Mouse (Mus musculus): Measurements from ENCODE around the gene Ehd3. TPM values are rescaled to one million over a fixed set of nuclear protein-coding genes. Genes with fewer than 3 reads are reported as not detected.

The Ehd3 gene
- total RNA-seq, 2 experiments from 2014 or later: 73.5 to 89.4 TPM

DNA sequence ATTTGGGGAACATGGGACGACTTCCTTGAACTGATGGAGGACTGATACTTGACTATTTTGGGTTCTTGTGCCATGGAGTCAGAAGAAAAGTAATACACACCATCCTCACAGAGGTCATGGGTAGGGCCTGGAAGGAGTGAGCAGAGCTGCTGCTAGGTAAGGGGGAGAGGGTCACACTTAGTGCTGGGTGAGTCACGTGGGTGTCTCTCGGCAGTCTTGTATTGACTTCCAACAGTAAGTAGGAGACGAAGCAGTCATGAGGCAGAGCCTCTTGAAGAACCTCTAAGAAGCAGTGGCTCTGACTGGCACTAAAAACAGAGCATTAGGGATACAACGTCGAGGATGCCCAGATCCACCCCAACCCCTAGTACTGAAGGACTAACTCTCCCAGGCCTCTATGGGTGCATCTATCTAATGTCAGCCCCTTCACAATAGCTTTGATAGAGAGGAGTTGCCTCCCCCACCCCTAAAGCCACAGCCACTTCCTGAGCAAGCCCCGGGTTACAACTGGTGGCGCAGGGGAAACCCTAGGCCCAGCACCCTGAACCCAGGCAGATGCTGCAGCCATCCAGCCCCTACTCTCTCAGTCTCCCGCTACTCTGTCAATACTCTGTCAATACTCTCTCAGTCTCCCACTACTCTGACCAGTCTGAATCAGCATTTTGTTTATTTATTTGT lies 65.2 kb downstream of the Ehd3 start:
- intact Hi-C loops (cut with DNase I): no loop called here
- TF ChIP-seq CTCF (IDR thresholded peaks at IDR 0.05): no peak
- Histone ChIP-seq H3K27ac (no peak overlapping the region), H3K4me3 (no peak overlapping the region)
- no peak for DNase-seq (ENCODE audit: extremely low spot score in 1 of 2, low spot score in 2 of 2)

DNA sequence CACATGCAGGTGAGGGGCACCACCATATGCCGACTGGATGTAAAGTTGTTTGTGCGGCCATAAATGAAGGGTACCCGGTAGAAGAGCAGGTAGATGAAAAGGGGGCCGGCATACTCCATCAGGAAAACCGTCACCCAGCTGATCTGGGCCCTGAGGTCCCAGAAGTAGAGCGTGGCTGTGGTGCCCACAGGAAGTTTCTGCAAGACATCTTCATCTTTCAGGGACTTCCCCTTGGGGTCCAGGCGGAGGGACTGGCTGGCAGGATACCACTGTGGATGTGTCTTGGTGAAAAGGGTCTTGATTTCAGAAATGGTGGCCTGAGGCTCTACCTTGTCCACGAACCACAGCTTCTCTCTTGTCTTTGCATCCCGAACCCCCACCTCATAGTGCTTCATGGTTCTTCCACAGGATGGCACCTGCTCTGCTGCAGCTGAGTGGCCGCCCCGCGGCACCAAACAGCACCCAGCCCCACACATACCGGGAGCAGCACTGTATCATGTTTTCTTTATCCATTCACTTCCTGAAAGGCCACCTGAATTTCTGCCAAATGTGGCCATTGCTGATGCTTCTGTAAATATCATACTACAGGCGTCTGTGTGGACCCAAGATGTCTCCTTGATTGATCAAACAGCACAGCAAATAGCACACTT lies 67.1 kb downstream of the Ehd3 start:
- no peak for TF ChIP-seq CTCF (IDR thresholded peaks at IDR 0.05)
- DNase-seq (ENCODE audit: extremely low spot score in 1 of 2, low spot score in 2 of 2): no peak
- intact Hi-C loops (cut with DNase I): no loop called here

DNA sequence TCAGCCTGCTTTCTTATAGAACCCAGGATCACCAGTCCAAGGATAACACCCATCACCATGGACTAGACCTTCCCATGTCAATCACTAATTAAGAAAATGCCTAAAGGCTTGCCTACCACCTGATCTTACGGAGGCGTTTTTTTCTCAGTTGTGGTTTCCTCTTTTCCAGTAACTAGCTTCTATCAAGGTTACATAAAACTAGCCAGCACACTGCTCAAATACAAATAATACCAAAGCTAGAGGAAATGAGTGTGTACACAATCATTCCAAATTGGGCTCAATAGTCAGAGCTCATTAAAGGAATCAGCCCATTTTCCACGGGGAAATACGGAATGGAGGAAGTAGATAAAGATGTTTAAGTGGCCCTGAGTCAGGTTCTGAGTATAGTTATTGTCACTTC lies 71.3 kb downstream of the Ehd3 start:
- Histone ChIP-seq H3K27ac (no peak overlapping the region), H3K4me3 (no peak overlapping the region)
- DNase-seq (ENCODE audit: extremely low spot score in 1 of 2, low spot score in 2 of 2): no peak
- TF ChIP-seq CTCF (IDR thresholded peaks at IDR 0.05): no peak
- intact Hi-C loops (cut with DNase I): no loop called here

More for the DNA sequence above, 67.1 kb downstream of the Ehd3 start:
- Histone ChIP-seq H3K27ac (no peak overlapping the region), H3K4me3 (no peak overlapping the region)

DNA sequence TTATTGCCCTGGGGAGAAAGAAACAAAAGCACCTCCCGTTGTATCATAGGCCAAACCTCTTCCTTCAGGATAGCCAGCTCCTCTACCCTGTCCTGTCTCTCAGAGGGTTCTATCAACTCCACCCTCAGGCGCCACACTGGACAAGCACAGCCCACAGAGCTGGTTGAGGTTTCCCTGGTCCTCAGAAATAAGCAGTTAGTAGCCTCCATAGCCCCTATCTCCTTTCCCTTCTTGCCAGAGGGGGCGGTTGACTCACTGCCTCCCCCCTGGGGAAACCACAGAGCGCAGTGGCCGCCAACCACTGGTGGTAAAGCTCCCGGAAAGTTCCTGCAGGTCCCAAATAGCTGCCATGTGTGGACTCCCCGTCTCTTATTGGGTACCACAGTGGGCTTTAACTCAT lies 71.7 kb downstream of the Ehd3 start:
- intact Hi-C loops (cut with DNase I): no loop called here
- H3K4me3 ChIP-seq: no peak overlapping the region
- no peak overlapping the region for H3K27ac ChIP-seq
- DNase-seq (ENCODE audit: extremely low spot score in 1 of 2, low spot score in 2 of 2): no peak
- TF ChIP-seq CTCF (IDR thresholded peaks at IDR 0.05): no peak

DNA sequence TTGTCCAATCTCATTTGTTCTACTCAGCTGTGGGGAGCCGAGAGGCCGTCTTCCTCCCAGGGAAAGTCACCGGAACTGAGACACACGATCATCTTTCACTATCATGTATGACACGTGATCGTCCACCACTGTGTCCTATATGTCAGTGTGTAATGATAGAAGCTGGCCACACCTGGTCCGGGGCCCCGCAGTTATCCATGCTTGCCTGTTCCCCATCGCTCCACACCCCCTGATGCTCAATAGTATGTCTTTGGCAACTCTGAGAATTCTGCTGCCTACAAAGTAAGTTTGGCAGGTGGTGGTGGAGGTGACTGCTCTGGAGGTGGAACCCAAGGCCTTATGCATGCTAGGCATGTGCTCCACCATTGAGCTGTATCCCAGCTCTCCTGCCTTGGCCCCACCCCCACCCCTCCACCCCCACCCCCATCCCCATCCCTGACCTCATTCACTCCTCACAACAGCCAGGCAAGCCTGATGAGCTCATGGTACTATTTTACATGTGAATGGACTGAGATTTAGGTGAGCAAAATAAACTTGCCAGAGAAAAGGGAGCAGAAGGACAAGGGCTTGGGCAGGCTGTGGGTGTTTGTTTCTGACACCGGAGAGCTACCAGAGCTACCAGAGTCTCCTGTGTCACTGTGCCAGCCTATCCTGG lies 75.5 kb downstream of the Ehd3 start:
- no peak for TF ChIP-seq CTCF (IDR thresholded peaks at IDR 0.05)
- intact Hi-C loops (cut with DNase I): no loop called here
- Histone ChIP-seq H3K4me3 (no peak overlapping the region), H3K27ac (no peak overlapping the region)
- no peak for DNase-seq (ENCODE audit: extremely low spot score in 1 of 2, low spot score in 2 of 2)

DNA sequence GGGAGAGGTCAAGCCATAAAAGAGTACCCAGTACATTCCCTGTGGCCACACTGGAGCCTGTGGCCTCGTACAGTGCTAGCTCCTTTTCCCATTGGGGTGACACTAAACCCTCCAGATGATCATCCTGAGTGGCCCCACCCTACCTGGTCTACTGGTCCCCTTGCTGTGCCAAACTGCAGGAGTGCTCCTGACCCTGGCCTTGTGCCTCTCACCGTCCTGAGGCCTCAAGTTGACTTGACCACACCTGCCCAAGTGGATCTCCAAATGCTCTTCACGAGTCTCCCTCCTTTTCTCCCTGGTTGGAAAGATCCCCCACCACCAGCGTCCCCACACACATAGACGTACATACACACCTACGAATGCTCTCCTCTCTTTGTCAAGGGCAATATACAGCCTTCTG lies 76.4 kb downstream of the Ehd3 start:
- DNase-seq (ENCODE audit: extremely low spot score in 1 of 2, low spot score in 2 of 2): no peak
- no peak for TF ChIP-seq CTCF (IDR thresholded peaks at IDR 0.05)
- intact Hi-C loops (cut with DNase I): loop anchor here (5.0 kb wide), 1 partner anchor 308 kb away; no protein-coding TSS in a partner anchor
- Histone ChIP-seq H3K27ac (no peak overlapping the region), H3K4me3 (no peak overlapping the region)

DNA sequence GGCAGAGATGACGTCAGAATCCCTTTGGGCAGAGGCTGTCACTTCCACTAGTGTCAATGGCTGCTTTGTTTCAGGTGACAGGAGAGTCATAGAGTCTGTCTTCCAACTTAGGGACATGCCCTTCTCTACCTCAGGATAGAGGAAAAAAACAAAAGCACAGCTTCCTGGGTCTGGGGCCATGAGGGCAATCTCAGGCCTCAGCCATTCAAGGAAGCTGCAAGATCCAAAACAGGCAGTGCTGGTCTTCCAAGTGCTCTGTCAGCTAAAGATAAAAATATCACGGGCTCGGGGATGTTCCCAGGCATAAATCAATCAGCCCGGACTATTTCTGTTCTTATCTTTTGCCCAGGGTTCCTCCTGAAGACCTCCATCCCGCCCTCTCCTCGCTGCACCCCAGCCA lies 77.4 kb downstream of the Ehd3 start:
- Histone ChIP-seq H3K4me3 (no peak overlapping the region), H3K27ac (no peak overlapping the region)
- DNase-seq (ENCODE audit: extremely low spot score in 1 of 2, low spot score in 2 of 2): no peak
- TF ChIP-seq CTCF (IDR thresholded peaks at IDR 0.05): no peak
- intact Hi-C loops (cut with DNase I): loop anchor here (5.0 kb wide), 1 partner anchor 309 kb away; no protein-coding TSS in a partner anchor

Other genes with a start within 250 kb of the Ehd3 start
- gene Galnt14, start 93.7 kb upstream of the Ehd3 start, total RNA-seq (2021): 10 to 100 TPM; 20.0 to 22.5 TPM
- gene Xdh, start 146.1 kb downstream of the Ehd3 start, total RNA-seq (2021): 10 to 100 TPM; 15.4 to 17.6 TPM
- gene Srd5a2, start 243.8 kb downstream of the Ehd3 start, total RNA-seq (2021): not detected